Mouse (Mus musculus): ENCODE measurements around the gene Crmp1.
A peak's percentile ranks its signal among the peaks of the same experiment; 100 is the strongest.

The Crmp1 gene

GRCm38 (mm10) chr5:37312980-37313722 is 71.4 kb downstream of the Crmp1 start:
- DNase-seq, result no peak

- peak in 1 of 2 experiments; percentile 48 for DNase-seq
Measured at GRCm38 (mm10) chr5:37318715-37319114, 77.0 kb downstream of the Crmp1 start.

GRCm38 (mm10) chr5:37320174-37320573 is 78.4 kb downstream of the Crmp1 start:
- DNase-seq, result no peak

- no peak for DNase-seq
Measured at GRCm38 (mm10) chr5:37320761-37321160, 79.0 kb downstream of the Crmp1 start.

GRCm38 (mm10) chr5:37326675-37327074 is 84.9 kb downstream of the Crmp1 start:
- peak; percentile 63 for DNase-seq

GRCm38 (mm10) chr5:37330449-37331132 is 88.9 kb downstream of the Crmp1 start:
- no peak for DNase-seq

GRCm38 (mm10) chr5:37331133-37331505 is 89.4 kb downstream of the Crmp1 start:
- DNase-seq, result peak; percentile 94 to 96

DNA sequence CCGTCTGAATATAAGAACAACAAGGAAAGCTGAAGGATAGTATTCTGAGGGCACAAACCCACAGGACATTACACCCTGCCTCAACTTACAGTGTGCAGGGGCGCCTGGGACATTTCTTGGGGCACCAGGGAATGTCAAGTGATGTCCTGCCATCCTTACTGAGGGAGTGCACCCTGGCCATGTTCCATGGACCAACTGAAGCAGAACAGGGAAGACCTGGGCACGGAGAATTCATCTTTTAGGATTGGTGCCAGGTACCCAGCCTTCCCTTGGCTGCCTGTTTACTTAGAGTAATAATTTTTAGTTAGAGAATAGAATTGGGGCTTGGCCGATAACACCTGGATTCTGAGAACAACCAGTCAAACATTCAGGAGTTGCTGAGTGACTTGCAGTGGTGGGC is 90.3 kb downstream of the Crmp1 start:
- DNase-seq, result peak; percentile 77

GRCm38 (mm10) chr5:37335061-37335460 is 93.3 kb downstream of the Crmp1 start:
- DNase-seq, result peak in 1 of 2 experiments; percentile 43

DNA sequence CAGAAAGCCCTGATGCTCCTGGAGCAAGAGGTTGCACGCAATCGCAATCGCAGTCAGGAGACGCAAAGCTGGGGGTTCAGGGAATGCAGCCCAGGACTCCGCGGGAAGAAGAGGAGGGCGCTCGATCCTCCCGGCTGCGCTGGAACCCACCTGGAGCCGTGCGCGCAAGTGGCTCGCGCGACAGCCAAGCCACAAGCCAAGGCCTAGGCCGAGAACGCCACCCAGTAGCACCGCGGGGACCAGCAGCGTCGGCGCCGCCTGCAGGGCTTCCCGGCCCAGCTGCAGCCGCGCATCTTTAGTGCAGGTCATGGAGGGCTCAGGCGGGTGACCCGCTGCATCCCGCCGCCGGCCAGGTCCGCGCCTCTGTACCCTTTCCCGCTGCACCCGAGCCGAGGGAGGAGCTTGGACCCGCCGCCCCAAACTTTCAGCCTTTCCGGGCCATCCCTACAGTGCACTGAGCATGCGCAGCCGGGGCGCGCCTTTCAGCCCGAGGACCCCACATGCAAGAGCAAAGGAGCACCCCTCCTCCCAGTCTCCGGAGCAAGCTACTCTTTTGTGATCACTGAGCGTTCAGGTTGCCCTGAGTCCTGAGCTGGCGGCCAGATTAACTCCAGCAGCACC is 94.9 kb downstream of the Crmp1 start, which contains the start of gene Evc:
TSS of gene Evc (minus strand) at position 410 of the 621 bp plus-strand sequence.
- peak; percentile 76 to 83 for DNase-seq

DNA sequence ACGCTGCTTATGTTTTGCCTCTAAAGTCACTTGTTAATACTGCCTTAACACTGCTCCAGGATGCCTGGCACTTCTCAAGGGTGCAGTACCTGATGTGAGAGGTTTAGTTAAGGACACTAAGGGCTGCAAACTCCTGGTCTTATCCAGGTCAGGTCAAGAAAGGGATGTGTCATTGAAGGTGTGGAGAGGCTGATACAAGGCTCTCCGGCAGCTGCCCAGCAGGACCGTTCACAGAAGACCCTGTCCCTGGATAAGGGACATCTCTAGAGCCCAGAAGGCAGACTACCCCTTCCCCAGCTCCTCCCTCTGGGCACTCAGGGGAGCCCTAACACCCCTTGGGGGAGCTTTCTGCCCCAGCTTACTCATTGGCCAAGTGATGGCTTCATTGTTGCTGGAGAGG is 96.0 kb downstream of the Crmp1 start:
- DNase-seq, result no peak

DNA sequence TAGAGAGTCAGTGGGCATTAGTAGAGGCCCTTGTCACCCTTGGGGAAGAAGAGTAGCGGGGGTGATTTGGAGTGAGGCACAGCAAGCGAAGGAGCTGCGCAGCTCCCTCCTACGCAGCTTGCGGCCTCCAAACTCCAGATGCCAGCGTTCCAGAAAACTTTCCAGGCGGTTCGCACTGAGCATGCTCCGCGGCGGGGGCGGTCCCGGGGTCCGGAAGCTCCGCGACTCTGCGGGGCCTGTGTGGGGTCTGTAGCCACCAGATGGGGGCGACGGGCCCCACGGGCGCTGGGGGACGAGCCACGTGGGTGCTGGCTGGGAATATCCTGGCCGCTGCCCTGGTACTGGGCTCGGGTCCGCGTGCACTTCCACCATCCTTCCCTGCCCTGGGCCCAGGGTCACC is 96.5 kb downstream of the Crmp1 start, which contains the start of gene Evc2:
TSS of gene Evc2 (plus strand) at position 212 of the 400 bp plus-strand sequence.
- DNase-seq, result peak; percentile 65 to 77

Data from kidney, adult 8-10 months (tissue).